Mouse (Mus musculus) left cerebral cortex, adult 2 months (tissue): ENCODE measurements around the gene Il1rap. TPM values are rescaled to one million over a fixed set of nuclear protein-coding genes. Genes with fewer than 3 reads are reported as not detected.

Experiments used
- DNase-seq, 2 experiments: peaks; one replicate each; pipeline ENCODE4 v3.0.0; 2021 to 2022; ENCODE audit warnings: low spot score in 2 of 2, mixed read lengths in 1 of 2; ENCODE audit errors: extremely low spot score in 1 of 2
- H3K27ac ChIP-seq: fragments of 200-600 bp; 2 replicates; pipeline ENCODE4 v1.8.1; 2022
- H3K4me3 ChIP-seq: fragments of 200-600 bp; 2 replicates; pipeline ENCODE4 v1.8.1; 2022
- CTCF ChIP-seq: fragments of 200-600 bp; IDR thresholded peaks from 2 replicates; pipeline ENCODE4 v1.8.1; 2022; ENCODE audit warnings: antibody characterized with exemption, mild to moderate bottlenecking, moderate library complexity
- intact Hi-C: fragments of 180-260 bp; cut with DNase I; formaldehyde crosslinking; loops from one replicate; pipeline ENCODE4 v1.15.1; 2025
- total RNA-seq, 2 experiments: library from RNA; stranded (reverse); gene quantifications; 2 replicates each; pipeline ENCODE4 v1.2.3; 2021

Gene Il1rap
- total RNA-seq, 2 experiments from 2014 or later = 33.0 to 33.7 TPM

DNA sequence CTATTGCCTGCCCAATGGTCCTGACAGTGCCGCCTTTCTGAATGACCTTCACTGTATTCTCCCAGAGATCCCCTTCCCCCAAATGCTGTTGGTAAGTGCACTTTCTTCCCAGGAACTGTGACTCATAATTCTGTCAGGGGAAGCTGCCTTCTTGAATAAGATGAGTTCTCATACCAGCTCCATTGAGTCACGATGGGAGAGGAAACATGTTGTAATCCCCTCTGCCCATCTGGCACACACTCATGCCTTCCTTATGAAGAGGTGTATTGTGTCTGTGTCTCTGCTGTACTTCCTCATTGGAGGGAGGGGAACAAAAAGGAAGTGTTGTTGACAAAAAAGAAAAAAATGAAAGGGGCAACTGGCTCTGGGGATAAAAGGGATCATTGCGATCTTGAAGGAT, 44.6 kb downstream of the Il1rap start:
- intact Hi-C loops = no loop called here
- Histone ChIP-seq H3K4me3 (no peak overlapping the region), H3K27ac (no peak overlapping the region)
- no peak for TF ChIP-seq CTCF
- DNase-seq = no peak

DNA sequence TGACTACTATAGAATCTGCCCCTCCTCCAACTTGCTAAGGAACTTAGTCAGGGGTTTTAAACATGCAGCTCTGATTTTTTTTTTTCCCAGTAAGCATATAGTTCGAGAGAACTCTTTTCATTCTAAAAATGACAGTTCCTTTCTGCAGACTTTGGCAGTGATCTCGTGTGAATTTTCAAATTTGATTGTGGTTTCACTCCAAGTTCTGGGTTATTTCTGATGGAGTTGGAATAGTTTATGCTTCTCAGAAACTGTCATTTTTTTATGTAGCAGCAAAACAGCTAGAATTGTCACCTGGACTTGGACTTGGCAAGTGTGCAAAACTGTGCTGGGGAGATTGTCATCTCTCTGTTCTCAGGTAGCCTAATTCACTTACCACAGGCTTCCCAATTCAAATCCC, 53.3 kb downstream of the Il1rap start:
- intact Hi-C loops = no loop called here
- no peak overlapping the region for H3K4me3 ChIP-seq
- no peak for DNase-seq
- no peak overlapping the region for H3K27ac ChIP-seq
- TF ChIP-seq CTCF = no peak

DNA sequence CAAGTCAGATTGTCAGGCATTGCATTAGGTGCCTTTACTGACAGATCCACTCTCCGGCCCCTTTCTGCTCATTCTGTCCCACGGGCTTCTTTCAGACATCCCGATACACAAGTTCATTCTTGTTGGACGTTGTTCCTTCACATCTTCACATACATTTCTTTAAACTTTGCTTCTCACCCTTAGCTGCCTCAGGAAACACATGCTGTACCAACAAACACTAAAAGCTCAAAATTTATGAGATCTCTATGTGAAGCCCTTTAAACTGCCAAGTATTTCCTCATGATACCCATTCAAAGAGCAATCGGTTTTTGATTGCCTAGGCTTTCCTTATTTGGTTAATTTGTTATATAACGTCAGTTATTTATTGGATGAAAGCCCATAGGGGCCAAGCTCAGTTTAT, 61.6 kb downstream of the Il1rap start:
- no peak for DNase-seq
- Histone ChIP-seq H3K27ac (no peak overlapping the region), H3K4me3 (no peak overlapping the region)
- intact Hi-C loops = loop anchor here (5.0 kb wide), 1 partner anchor 134 kb away; no protein-coding TSS in a partner anchor
- TF ChIP-seq CTCF = no peak

DNA sequence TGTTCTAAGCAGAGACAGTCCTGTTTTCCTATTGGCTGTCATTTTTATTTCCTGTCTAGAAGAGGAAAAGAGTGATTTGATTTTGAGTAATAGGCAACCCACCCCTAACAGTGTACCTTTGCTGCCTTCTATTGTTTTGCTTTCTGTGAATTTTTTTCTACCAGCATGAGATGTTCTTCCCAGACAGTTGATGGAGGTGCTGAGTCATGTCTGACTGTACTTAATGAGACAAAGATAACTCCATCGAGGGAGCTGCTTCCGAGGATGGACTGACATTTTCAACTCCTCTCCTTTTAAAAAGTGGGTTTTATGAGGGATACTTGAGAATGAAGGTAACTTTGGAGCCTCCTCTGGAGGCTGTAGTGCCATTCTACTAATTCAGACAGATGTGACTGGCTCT, 64.6 kb downstream of the Il1rap start:
- intact Hi-C loops = loop anchor here (5.0 kb wide), 1 partner anchor 64 kb away; the partner anchor contains the start of gene Il1rap
- no peak for DNase-seq
- no peak for TF ChIP-seq CTCF

DNA sequence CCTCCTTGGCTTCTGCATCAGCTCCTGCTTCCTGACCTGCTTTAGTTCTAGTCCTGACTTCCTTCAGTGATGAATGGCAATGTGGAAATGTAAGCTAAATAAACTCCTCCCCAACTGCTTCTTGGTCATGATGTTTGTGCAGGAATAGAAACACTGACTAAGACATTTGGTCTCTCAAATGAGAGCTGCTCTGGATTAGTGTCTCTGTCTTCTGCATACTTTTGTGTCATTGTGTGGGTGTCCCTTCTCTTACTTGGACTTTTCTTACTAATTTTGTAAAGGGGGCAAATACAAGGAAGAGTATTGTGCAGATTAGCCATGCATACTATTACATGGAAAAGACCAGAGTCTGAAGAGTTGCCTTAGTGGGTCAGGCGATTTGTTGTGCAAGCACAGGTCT, 65.5 kb downstream of the Il1rap start:
- no peak for DNase-seq
- TF ChIP-seq CTCF = no peak
- Histone ChIP-seq H3K4me3 (no peak overlapping the region), H3K27ac (no peak overlapping the region)
- intact Hi-C loops = loop anchor here (5.0 kb wide), 1 partner anchor 65 kb away; the partner anchor contains the start of gene Il1rap

More for the DNA sequence above, 64.6 kb downstream of the Il1rap start:
- Histone ChIP-seq H3K27ac (no peak overlapping the region), H3K4me3 (no peak overlapping the region)

DNA sequence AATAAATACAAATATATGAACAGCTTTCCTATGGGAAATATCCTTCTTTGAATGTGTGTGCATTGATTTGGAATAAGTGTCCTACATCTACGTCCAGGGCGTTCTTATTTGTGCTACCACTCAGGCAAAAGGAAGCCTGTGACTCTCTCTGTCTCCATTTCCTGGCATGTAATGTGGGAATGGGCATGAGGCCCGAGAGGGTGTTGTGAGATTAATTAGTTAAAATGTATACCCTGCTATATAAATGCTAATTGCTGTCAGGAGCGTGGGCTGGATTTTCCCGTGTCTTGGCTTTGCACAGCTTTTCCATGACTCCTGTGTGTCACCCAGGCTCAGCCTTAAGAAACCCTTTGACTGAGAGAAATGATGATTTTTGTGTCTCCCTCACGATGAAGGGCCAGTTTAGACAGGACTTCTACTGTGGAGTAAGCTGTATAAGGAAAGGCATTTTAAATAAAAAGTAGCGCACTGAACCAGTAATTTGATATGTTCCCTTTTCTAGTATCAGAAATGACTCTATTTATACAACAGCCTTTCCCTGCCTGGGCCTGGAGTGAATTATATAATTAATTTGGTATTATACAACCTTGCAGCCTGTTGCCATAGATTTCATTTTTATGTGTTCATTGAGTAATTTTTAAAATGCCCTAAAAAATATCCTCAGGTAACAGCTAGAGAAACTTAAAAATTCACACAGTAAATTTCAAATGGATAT, 81.4 kb downstream of the Il1rap start:
- no peak for DNase-seq
- H3K4me3 ChIP-seq = no peak overlapping the region
- no peak for TF ChIP-seq CTCF
- peak overlapping the region; percentile 48; the same call in 1 of the 2 replicates for H3K27ac ChIP-seq
- intact Hi-C loops = no loop called here

DNA sequence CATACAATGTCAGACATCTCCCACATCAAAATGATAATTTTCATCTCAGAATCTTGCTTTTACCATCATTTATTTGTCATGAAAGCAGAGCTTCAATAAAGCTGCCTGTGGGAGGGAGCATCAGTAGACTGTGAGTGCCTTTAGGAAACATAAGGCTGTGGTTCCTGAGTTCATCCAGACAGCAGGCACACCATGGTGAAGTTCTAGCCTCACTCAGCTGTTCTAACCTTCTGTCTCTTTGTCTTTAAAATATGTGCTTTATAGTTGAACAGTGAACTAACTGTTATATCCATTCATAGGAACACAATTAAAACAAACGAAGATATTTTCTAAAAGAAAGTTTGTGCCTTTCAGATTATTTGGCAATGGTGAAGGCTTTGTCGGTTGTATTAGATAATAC, 84.9 kb downstream of the Il1rap start:
- Histone ChIP-seq H3K27ac (no peak overlapping the region), H3K4me3 (no peak overlapping the region)
- intact Hi-C loops = no loop called here
- no peak for DNase-seq
- no peak for TF ChIP-seq CTCF

DNA sequence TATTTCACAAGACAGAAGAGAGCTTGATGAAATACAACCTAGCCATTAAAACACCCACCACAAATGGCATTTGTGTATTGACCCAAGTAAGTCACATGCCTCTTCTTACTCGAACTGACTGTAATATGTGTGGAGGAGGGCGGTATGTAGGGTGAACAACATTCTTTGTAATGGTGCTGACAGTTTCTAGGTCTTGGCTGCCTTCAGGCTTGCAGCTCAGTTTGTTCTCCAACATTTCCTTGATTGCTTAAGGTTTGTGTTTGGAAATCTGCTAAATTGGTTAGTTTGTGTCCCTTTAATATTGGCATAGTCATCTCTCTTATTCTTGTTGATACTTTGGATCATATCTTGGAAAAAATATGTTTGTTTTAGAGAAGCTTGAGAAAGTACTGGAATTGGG, 87.6 kb downstream of the Il1rap start:
- Histone ChIP-seq H3K4me3 (no peak overlapping the region), H3K27ac (no peak overlapping the region)
- no peak for TF ChIP-seq CTCF
- no peak for DNase-seq
- intact Hi-C loops = no loop called here

DNA sequence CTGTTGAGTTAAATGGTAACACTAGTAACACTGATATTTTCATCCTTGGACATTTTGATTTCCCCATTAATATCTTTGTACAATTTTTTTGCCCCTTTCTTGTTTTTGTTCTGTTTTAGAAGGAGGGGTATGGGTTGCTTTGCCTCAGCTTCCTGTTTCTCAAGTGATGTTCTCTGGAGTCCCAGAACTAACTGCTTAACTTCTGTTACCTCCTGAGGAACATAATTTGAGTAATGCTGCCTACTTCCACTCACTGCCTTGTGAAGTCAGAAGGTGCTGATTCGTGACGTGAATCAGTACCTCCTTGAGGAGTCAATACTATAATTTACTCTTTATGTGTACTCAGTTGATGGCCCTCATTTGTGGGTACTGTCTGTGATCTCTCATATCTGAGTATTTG, 98.9 kb downstream of the Il1rap start:
- intact Hi-C loops = no loop called here
- no peak for DNase-seq
- no peak for TF ChIP-seq CTCF
- Histone ChIP-seq H3K4me3 (no peak overlapping the region), H3K27ac (no peak overlapping the region)

DNA sequence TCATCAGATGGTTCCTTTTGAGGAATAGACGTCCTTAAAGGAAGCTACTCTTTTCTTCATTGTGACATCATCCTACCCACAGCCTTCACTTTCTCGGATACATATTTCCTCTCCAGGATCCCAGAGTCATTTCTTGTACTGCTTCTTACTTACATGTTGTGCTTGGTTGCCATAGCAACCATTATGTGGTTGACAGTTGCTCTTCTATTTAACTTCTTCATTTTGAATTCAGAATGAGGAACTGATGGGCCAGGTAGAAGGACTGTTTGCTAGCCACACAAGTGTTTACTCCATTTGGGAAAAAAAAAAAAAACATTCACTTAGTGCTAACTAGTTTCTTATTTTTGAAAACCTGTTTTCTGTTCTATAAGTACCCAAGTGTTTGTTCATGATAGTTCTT, 108.3 kb downstream of the Il1rap start:
- TF ChIP-seq CTCF = no peak
- H3K4me3 ChIP-seq = no peak overlapping the region
- no peak overlapping the region for H3K27ac ChIP-seq
- no peak for DNase-seq
- intact Hi-C loops = no loop called here

DNA sequence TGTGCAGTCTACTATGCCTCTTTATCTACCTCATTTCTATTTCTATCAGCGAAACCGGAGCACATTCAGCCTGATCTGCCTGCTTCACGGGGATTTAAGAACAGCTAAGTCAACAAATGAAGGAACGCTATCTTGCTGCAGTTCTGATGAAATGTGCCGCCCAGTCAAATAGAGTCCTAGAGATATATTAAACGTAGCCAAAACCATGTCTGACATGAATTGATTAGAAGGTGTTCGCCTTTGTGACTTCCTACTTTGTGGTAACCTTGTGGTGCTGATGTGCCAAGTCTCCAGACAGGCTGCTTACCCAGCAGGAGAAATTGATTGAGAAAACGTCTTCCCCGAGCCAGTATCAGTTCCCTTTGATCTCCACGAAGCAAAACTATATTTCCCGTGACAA, 109.8 kb downstream of the Il1rap start:
- Histone ChIP-seq H3K4me3 (no peak overlapping the region), H3K27ac (no peak overlapping the region)
- no peak for TF ChIP-seq CTCF
- intact Hi-C loops = no loop called here
- DNase-seq = no peak

DNA sequence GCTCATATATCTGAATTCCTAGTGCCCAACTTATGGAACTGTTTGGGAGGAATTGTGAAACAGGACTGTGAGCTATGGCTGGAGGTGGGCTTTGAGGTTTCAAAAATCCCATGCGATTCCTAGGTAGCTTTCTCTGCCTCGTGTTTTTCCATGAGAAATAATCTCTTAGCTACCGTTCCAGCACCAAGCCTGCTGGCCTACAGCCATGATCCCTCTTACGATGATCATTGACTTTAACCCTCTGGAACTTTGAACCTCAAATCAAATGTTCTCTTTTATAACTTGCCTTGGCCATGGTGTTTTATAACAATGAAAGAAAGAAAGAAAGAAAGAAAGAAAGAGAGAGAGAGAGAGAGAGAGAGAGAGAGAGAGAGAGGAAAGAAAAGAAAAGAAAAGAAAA, 116.6 kb downstream of the Il1rap start:
- no peak for TF ChIP-seq CTCF
- intact Hi-C loops = no loop called here
- DNase-seq = no peak
- H3K27ac ChIP-seq = no peak overlapping the region
- H3K4me3 ChIP-seq = no peak overlapping the region
